Mouse (Mus musculus) cerebellum, adult (tissue): Measurements from ENCODE around the gene Slc5a11.

Experiments
- ATAC-seq: cut with Nextera tagmentation; 2 replicates; pipeline ENCODE4 v1.9.2; 2017; ENCODE audit warnings: mild to moderate bottlenecking, moderate library complexity, mixed read lengths; ENCODE audit not compliant: insufficient number of reproducible peaks, low FRiP score, low TSS enrichment

Gene Slc5a11

DNA sequence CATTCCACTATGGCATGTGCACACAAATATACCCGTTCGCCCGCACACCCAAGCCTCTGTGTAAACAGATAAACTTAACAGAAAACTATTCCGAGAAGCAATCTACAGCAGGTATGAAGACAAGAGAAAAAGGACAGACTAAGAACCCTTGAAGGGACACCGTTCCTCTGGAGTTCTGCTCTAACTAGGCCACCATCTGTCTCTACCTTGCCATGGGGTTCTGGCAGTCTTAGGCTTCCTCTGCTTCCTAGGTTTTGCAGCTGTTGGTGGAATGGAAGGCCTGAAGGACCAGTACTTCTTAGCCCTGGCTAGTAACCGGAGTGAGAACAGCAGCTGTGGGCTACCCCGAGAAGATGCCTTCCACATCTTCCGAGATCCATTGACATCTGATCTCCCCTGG lies 43.5 kb downstream of the Slc5a11 start:
- ATAC-seq: no peak

DNA sequence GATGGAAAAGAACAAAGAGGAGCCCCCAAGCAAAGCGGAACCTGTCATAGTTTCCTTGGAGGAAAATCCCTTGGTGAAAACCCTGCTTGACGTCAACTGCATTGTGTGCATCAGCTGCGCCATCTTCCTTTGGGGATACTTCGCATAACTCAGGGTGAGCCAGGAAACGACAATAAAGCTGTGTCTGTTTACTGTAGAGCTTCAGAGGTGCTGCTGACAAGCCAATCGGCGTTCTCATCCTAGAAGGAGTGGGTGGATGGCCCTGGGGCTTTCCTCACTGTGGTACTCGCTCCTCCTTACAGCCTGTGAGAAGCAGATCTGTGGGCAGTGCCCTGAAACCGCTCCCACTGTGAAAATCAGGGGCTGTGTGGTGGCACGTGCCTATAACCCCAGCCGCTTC lies 58.5 kb downstream of the Slc5a11 start:
- no peak for ATAC-seq

DNA sequence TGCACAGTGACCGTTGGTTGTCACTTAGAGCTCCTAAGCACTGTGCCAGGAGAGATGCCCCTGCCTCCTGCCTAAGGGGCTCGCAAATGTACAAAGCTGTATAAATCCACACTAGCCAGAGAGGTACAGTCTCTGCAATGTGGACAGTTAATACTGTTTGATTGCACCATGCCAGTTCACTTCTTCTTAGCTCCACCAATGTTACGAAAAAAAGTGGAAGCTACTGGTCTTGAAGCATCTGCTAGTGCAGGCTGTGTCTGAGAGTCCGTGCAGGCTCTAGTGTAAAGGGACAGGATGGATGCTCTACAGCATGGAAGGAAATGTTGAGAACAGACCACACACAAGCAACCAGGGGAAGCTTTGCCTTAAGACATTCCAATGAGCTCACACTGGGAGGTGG lies 62.0 kb downstream of the Slc5a11 start:
- ATAC-seq: no peak

DNA sequence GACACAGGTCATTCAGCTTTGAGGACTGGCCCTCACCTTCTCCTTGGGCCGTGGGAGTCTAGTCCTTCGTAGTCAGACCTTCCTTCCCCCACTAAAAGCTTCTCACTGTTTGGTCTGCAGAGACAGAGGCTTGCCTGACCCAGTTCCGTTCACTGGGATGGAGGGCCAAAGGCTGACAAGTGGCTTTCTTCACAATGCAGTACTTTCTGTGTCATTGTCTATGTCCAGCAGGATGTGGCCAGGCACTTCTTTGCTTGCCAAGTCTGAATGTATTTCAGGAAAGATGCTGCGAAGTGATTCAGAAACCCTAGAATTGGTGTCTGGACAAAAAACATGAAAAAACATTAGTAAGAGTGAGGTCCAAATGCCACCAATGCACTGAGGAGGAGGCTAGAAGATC lies 65.2 kb downstream of the Slc5a11 start:
- no peak for ATAC-seq

DNA sequence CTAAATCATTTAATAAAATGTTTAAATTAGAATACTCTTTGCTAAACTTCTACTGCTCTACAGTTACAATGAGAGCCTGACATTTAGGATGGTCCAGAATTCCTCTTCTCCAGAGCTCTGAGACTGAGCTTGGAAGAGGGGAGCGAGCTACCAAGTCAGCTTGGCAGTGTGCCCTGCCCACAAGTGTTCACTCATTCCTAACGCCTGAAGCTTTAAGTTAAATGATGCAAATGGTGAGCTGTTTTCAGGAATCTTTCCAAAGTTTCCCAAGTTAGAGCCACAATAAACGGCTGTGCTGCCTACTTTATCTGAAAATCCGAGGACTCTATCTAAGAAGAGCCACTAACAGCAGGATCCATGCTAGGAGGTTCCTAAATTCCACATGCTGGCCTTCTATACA lies 69.2 kb downstream of the Slc5a11 start:
- ATAC-seq: no peak

DNA sequence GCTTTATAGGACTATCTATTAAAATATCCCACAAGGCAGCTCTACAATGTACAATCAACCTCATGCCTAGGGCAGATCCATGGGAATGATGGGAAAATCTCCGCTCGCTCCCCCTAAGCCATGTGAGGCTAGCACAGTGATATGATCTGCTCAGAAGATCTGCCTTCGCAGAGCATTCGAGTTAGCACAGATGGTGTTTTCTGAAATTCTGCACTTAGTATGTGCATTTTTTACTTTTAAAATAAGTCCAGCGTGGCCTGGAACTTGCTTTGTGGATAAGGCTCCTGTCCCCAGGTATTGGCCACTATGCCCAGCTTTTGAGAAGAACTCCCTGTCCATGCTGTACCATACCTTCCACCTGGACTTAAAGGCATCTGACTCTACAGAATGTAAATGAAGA lies 71.3 kb downstream of the Slc5a11 start:
- no peak for ATAC-seq

DNA sequence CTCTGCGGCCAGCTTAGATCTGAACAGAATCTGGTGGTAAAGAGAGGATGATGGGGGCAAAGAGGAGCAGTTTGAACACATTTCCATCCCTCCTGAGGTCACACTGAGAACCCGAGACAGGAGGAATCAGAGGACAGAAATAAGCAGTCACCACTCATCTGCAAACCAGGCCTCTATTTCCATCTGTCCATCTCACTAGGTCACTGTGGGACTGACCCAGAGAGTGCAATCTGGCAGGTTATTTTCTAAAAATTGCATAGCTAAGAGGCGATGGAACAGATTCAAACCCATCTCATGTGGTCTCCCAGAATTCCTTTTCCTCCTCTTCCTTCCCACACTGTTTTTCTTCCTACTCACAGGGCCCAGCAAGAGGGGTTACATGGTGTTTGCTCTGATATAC lies 73.3 kb downstream of the Slc5a11 start:
- ATAC-seq: peak; percentile 78; the same call in 1 of the 2 replicates

DNA sequence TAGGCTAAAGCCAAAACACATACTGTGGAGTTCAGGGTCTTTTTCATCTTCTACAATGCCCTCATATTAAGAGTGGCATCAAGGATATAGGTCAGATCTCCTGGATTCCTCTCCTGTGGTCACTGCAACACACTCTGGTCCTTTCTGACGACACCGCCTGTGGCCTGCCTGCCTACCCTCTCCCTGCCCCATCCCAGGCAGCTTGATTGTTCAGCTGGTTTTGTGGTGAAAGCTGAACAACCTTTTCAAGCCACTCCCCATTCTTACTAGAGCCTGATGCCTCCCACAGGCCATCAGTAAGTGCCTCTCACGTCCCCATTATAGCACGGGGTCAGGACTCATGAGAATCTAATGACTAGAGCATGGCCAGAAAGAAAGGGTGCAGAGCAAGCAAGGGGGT lies 74.6 kb downstream of the Slc5a11 start:
- no peak for ATAC-seq

DNA sequence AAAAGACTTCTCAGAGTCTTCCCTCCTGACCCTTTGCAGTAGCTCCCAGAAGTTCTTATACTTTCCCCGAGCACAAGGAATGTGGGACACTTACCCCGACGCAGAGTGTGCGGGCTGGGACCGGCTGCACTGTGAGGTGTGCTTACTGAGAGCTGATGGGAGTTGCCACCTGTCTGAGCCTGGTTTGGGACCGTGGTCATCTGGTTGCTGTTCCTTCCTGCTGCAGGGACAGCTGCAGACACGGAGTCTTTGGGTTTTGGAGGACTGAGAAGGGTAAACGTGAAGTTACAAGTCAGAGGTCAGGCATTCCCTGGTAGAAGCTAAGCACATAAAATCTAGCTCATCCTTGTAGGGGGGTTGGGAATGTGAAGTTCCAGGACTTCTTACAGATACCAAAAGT lies 77.4 kb downstream of the Slc5a11 start:
- ATAC-seq: no peak

DNA sequence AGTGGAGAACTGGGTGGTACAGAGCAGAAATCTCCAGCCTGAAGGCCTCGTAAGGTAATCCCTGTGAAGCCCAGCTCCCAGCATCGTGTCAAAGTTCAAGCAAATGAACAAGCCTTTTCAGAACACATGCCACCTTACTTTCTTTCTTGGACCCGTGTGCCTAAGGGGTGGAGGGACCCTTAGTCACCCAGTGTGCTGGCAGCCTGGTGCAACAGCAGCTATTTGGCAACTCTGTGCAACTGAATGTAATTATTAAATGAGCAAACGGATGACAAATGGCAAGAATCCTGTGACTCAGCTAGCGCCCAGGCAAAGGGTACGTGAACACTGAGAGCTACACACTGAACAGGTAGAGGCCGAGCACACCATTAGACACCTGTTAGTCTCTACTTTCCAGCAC lies 79.3 kb downstream of the Slc5a11 start:
- no peak for ATAC-seq

DNA sequence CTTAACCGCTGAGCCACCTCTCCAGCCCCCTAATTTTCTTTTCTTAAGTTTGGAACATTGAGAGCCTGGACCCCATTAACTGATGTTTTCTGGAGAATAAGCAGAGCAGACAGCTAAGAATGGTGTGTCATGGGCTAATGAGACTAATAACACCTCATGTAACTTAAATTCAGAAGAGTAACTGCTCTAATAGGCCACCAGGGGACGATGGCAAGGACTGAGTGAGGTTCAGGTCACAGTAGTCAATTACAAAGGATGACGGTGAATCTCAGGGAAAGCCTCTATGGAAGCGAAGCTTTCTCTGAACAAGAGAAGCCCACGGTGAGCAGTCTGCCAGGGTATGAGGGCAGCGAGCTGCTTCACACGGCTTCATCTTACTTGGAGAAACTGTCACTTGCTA lies 80.8 kb downstream of the Slc5a11 start:
- no peak for ATAC-seq

DNA sequence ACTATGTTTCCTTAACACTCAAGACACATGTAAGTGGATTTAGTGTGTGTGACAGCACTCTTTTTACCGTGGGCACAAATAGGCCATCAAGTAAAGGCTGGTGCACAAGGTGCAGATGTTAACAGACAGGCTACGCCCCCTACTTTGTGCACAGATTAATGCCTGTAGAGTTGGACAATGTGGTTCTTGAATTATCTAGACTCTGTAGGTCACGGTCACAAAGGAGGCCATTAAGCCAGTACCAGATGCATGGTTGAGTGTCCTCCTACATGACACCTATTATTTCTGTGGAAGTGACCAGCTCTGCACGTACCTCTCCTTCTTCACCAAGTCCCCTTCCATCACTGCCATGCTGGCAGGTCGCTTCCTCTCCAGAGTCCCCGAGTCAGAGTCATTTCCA lies 81.5 kb downstream of the Slc5a11 start:
- no peak for ATAC-seq

DNA sequence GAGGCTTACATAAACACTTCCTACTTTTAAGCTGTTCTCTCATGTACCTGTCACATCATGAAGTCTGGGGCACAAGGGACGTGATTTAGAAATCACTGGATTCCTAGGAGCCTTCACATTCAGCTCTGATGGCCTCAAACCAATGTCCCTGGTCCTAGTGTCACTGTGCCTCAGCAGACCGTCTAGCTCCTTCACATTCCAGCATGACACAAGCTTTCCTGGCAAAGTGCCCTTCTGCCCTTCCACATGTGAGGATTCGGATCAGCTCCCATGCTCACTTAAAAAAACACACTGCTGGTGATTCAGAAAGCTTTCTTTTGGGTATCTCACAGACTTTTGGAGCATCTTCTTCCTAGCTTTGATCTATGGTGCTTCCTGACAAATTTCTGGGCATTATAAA lies 83.6 kb downstream of the Slc5a11 start:
- no peak for ATAC-seq

DNA sequence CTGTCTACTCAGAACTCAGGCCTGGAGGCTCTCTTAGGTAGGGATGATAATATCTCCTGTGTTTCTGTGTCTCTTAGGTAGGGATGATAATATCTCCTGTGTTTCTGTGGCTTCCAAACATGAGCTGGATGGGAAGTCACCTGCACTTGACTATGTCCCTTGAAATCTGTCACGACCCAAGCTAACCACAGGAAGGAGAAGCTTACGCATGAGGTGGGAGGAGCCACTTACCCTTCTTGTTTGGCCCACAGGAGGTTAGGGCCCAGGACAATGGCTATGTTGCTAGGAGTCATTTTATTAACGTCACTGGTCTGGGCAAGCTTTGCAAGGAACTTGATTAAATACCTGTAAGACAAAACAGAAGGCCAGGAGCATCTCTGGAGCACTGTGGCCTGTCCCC lies 85.7 kb downstream of the Slc5a11 start:
- ATAC-seq: no peak

DNA sequence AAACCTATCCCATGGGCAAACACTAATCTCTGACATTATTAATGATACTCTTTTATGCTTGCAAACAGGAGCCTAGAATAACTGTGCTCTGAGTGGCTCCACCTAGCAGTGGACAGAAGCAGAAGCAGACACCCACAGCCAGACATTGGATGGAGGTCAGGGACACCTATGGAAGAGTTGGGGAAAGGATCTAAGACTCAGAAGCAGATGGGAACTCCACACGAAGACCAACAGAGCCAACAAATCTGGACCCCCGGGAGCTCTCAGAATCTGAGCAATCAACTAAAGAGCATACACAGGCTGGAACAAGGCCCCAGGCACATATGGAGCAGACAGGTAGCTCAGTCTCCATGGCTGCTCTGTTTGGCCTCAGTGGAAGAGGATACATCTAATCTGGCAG lies 90.8 kb downstream of the Slc5a11 start:
- ATAC-seq: peak; percentile 83; the same call in 1 of the 2 replicates

DNA sequence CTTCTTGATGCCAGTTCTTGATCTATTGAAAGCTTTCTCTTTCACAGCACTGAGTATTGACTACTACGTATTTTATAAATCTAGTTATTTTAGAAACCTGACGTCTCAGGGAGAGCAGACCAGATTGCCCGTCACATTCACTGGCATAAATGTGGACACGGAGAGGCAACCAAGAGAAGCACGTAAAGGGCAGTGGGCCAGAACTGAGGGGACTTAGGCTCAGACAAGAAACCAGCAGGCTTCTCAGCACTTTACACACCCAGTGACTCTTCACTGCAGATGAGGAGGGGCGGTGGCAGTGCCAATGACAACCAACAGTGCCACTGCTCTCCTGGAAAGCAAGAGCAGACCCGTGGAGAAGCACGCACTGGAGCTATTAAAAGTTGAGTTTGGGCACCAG lies 92.7 kb downstream of the Slc5a11 start:
- ATAC-seq: no peak

DNA sequence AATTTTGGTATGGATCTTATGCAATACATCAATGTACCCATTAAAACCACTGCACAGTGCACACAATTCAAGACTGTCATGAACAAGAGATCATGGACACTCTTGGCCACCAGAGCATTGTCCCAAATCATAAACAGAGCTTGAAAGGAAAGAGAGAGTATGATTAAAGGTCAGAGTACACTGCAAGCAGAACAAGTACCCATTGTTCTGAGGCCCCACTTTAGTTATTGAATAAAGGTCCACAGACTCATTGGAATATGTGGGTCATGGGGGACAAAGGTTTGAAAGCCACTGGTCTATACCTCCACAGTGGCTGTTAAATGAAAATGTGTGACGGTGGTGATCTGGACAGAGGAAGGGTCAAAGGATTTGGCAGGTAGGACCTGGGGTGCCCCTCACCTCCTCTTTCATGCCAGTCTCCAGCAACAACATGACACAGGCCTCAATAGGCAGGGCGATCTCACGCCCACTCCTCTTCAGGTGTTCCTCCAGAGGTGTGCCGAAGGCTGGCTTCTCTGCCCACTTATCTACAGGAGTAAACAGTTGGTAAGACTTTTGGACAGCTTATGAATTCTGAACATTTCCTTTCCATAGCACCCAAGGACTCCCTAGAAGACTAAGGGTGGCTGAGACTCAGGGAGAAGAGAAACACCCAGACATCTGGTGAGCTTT lies 93.4 kb downstream of the Slc5a11 start:
- no peak for ATAC-seq

DNA sequence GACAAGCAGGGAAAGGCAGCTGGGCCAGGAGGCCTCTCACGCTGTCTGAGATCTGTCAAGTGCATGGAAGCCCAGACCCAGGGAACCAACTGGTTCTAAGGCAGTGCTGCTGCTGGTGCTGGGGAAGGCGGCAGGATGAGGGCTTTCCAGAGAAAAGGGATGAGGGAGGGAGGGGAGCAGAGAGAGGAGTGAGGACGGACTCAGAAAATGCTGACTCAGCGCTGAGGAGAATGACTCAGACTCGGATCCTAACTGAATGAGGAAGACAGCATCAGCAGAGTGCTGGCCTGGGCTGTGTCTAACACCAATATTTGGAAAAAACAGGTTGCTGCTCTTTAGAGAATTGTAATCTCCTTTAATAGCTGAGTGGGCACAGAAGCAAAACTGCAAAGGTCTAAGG lies 97.3 kb downstream of the Slc5a11 start:
- no peak for ATAC-seq

DNA sequence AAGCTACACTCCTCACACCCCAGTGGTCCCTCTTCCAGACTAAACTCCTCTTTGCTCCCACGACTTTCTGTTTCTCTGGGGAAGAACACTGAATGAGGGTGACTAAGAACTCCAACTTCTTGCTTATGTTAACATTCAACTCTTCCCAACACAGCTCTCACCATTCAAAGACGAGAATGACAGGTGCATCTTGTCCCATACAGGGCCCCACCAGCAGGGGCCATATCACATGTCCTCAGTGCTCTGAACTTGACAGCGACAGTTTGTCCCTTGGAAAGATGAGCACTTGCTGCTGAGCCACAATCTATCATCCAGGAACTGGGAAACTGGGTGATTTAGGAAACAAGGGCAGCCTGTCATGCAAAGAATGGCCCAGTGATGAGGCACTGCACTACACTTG lies 98.2 kb downstream of the Slc5a11 start:
- ATAC-seq: no peak

DNA sequence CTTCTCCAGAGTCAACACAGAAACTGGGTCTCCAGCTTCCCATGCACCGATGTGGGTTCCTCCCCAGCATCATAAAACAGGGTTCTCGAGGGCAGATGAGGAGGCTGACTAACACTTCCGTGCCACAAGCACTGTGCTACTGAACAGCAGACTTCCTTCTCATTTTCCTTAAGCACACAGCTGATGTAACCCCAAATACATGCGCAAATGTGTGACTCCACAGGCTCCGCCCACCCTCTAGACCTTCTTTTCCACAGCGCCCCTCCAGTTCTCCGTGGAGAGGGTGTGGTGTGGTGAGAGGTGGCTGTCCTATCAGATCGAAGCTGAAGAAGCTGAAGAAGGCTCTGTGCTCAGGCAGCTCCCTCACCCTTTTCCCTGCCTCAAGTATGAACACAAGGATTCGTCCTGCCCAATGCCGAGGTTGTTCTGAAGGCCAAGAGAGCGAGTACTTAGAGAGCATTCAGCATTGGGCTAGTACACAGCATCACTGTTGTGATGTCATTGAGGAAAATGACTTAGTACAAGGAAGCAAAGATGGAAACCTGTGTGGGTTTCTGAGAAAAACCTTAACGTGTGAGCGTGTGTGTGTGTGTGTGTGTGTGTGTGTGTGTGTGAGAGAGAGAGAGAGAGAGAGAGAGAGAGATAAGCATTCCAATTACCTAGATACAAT lies 108.0 kb downstream of the Slc5a11 start:
- ATAC-seq: no peak
